Mouse (Mus musculus): ENCODE data around the gene Catsper4.

DNA sequence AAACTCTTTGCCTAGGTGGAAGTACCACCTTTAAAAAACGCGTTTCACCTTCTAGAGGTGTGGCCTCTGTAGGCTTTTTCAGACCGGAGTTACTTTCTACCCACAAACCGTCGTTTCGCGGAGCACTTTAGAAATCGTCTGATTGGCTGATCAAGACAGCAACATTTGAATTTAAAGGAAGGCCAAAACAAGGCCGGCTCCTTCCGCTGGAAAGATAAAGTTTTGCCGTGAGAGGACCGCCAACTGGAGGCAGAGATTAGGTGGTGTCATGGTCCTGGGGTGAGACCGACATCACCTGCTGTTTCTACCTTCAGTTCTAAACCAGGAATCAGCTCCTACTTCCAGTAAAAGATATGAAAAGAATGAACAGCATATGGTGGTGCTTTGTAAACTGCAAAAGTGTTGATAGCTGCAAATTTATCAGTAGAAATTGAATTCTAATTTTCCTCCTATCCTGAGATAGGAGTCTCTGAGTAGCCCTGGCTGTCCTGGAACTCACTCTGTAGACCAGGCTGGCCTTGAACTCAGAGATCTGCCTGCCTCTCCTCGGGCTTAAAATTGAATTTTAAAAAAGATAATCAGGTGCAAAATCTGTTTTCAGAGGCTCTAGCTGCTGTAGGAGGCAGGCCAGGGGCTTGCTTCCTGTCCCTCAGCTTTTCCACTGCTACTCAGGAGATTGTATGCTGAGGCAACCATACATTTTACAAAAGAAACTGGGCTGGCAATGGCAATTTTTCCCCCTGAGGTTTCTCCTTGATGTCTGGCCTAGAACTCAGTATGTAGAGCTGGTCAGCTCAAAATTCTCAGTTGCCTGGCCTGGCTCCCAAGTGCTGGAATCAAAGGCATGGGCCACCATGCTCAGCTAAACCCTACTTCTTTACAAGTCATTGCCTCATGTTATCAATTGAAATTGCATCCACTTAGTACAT is 46.5 kb upstream of the Catsper4 start:
- TF ChIP-seq EP300 (optimal IDR thresholded peaks at IDR 0.05) (no peak), CTCF (IDR thresholded peaks at IDR 0.05; ENCODE audit: low read depth) (no peak)

All from stomach, postnatal 0 days (tissue).